Mouse (Mus musculus) spleen, adult 2 months (tissue): ENCODE data around the gene Atp1b3.

Experiments used
- CTCF ChIP-seq: fragments of 200-500 bp; IDR thresholded peaks from 2 replicates; pipeline ENCODE4 v1.5.1; 2011; ENCODE audit warnings: mild to moderate bottlenecking, inconsistent platforms; ENCODE audit not compliant: insufficient read depth, insufficient read length, insufficient replicate concordance; ENCODE audit errors: extremely low read depth
- POLR2A ChIP-seq: fragments of 200-500 bp; IDR thresholded peaks from 2 replicates; pipeline ENCODE4 v1.6.1; 2011; ENCODE audit warnings: low read depth, low read length, inconsistent platforms

- TF ChIP-seq POLR2A (no peak), CTCF (no peak)
Measured at GRCm38 (mm10) chr9:96284916-96285315, 79.3 kb downstream of the Atp1b3 start.
